Mouse (Mus musculus): ENCODE results near the gene Nmnat3. TPM values are rescaled to one million over a fixed set of nuclear protein-coding genes. Genes with fewer than 3 reads are reported as not detected.

Gene Nmnat3
- polyA plus RNA-seq, 1 experiment from 2014 or later = 1.3 TPM

DNA sequence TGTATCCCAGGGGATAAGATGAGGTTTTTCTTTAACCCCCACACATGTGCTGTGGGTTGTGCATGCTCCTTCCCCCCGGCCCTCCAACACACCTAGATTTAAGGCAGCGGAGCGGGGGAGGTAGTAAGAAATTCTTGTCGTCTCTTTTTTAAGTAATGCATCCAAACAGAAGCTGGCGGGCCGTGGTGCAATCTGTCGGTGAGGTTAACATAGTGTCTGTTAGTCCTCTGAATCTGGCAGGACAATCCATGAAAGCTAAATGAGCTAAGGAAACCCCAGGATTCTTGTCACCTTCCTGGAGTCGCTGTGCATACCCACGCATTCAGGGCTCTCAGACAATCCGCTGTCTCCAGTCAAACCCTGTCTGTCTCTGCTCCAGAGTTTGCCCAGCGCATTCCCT is 87.7 kb downstream of the Nmnat3 start:
- H3K4me1 ChIP-seq (replicated peaks) = peaks cover 16% of the 10 kb centered on the region
- H3K36me3 ChIP-seq = no peaks in the 10 kb centered on the region
- H3K27me3 ChIP-seq = peaks cover 10% of the 10 kb centered on the region
- ATAC-seq = no peak
- no peak overlapping the region for H3K27ac ChIP-seq
- no peaks in the 10 kb centered on the region for H3K9me3 ChIP-seq
- no peak overlapping the region for H3K4me3 ChIP-seq (replicated peaks)
- 80% methylated on average over 11 of the region's 11 CpGs for WGBS
- no peak overlapping the region for H3K9ac ChIP-seq (replicated peaks)
- H3K4me2 ChIP-seq (replicated peaks) = no peak overlapping the region

DNA sequence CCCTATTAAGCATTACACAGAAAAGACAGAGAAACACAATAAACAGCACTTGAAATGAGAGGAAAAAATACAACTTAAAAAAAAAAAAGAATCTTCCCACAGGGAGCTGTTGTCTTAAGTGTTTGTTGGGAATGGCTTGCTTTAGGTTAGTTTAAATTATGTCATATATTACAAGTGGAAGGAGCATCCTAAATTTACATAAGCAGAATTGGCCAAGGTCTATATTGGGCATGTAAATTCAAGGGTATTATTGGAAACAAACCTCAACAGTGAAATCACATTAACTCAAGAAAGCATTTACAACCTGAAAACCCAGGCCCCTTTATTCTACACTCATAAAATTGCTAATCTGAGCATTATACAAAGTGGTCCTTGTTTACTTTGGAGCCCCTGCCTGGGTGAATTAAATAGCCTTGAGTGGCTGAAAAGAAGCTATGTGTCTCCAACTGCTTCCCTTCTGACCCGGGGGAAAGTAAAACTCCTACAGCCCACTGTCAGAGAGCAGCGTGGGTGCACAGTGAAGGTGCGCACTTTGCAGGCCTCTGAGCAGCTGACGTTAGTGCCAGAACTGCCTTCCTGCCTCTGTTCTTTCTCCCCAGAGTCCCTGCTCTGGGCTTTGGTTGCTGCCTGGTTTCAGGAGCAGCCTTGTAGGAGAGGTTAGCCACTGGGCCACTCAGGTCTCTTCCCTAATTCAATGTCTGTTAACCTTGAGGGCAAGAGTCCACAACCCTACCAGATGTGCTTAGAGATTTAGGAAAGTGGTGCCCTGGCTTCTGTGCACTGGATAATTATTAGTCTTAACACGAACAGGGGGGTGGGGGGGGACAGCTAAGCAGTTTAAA is 88.3 kb downstream of the Nmnat3 start:
- ATAC-seq = no peak
- Histone ChIP-seq H3K9me3 (no peaks in the 10 kb centered on the region), H3K4me2 (replicated peaks) (no peak overlapping the region), H3K9ac (replicated peaks) (no peak overlapping the region), H3K36me3 (no peaks in the 10 kb centered on the region), H3K27me3 (peaks cover 13% of the 10 kb centered on the region), H3K4me3 (replicated peaks) (no peak overlapping the region), H3K27ac (no peak overlapping the region), H3K4me1 (replicated peaks) (peaks cover 16% of the 10 kb centered on the region)
- WGBS = 30% methylated on average over 5 of the region's 5 CpGs

- no peak overlapping the region for H3K4me2 ChIP-seq (replicated peaks)
- WGBS = 64% methylated on average over 4 of the region's 4 CpGs
- H3K9ac ChIP-seq (replicated peaks) = no peak overlapping the region
These were observed 92.5 kb downstream of the Nmnat3 start for GRCm38 (mm10) chr9:98379736-98380135.

GRCm38 (mm10) chr9:98380593-98380992 is 93.4 kb downstream of the Nmnat3 start:
- Histone ChIP-seq H3K27ac (no peak overlapping the region), H3K4me3 (replicated peaks) (no peak overlapping the region), H3K9me3 (no peaks in the 10 kb centered on the region), H3K36me3 (no peaks in the 10 kb centered on the region), H3K4me1 (replicated peaks) (peaks cover 10% of the 10 kb centered on the region), H3K9ac (replicated peaks) (no peak overlapping the region), H3K4me2 (replicated peaks) (no peak overlapping the region), H3K27me3 (peaks cover 16% of the 10 kb centered on the region)
- ATAC-seq = no peak
- 91% methylated on average over 9 of the region's 9 CpGs for WGBS

More at GRCm38 (mm10) chr9:98379736-98380135, 92.5 kb downstream of the Nmnat3 start:
- no peak overlapping the region for H3K4me3 ChIP-seq (replicated peaks)
- H3K9me3 ChIP-seq = no peaks in the 10 kb centered on the region
- no peak overlapping the region for H3K27ac ChIP-seq
- peaks cover 16% of the 10 kb centered on the region for H3K4me1 ChIP-seq (replicated peaks)
- ATAC-seq = no peak
- H3K27me3 ChIP-seq = peaks cover 16% of the 10 kb centered on the region
- H3K36me3 ChIP-seq = no peaks in the 10 kb centered on the region

- H3K4me3 ChIP-seq (replicated peaks) = no peak overlapping the region
- no peak overlapping the region for H3K9ac ChIP-seq (replicated peaks)
- no peak for ATAC-seq
- no peaks in the 10 kb centered on the region for H3K36me3 ChIP-seq
- WGBS = 77% methylated on average over 10 of the region's 10 CpGs
- H3K4me1 ChIP-seq (replicated peaks) = no peaks in the 10 kb centered on the region
- no peak overlapping the region for H3K4me2 ChIP-seq (replicated peaks)
- no peaks in the 10 kb centered on the region for H3K27me3 ChIP-seq
- no peak overlapping the region for H3K27ac ChIP-seq
- H3K9me3 ChIP-seq = no peaks in the 10 kb centered on the region
These were observed 100.8 kb downstream of the Nmnat3 start for GRCm38 (mm10) chr9:98387741-98388632.

GRCm38 (mm10) chr9:98388633-98388965 is 101.4 kb downstream of the Nmnat3 start:
- no peak for ATAC-seq
- no peak overlapping the region for H3K4me2 ChIP-seq (replicated peaks)
- H3K9me3 ChIP-seq = no peaks in the 10 kb centered on the region
- no peaks in the 10 kb centered on the region for H3K4me1 ChIP-seq (replicated peaks)
- WGBS = 79% methylated on average over 5 of the region's 5 CpGs
- H3K4me3 ChIP-seq (replicated peaks) = no peak overlapping the region
- no peaks in the 10 kb centered on the region for H3K36me3 ChIP-seq
- H3K27me3 ChIP-seq = no peaks in the 10 kb centered on the region
- H3K27ac ChIP-seq = no peak overlapping the region
- no peak overlapping the region for H3K9ac ChIP-seq (replicated peaks)

DNA sequence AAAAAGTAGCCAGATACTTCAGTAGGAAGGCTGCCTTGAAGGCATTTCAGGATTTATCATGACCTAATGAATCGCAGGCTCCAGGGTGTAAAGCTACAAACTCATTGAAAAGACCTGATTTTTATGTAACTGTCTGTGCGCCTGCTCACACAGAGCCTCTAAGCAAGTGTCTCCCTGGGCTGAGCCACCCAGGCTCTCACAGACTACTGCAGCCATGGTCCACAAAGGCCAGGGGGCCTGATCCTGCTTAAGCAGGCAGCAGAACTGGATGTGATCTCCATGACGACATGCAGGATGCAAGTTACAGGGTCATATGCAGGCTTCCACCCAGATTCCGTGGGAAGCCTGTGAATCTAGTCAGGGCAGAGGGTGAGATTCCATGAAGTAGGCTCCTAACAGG is 106.3 kb downstream of the Nmnat3 start:
- H3K9ac ChIP-seq (replicated peaks) = no peak overlapping the region
- 69% methylated on average over 4 of the region's 4 CpGs for WGBS
- no peak for ATAC-seq

GRCm38 (mm10) chr9:98397211-98397610 is 110.0 kb downstream of the Nmnat3 start:
- no peaks in the 10 kb centered on the region for H3K4me1 ChIP-seq (replicated peaks)
- no peak overlapping the region for H3K27ac ChIP-seq
- no peaks in the 10 kb centered on the region for H3K9me3 ChIP-seq
- H3K9ac ChIP-seq (replicated peaks) = no peak overlapping the region
- H3K36me3 ChIP-seq = no peaks in the 10 kb centered on the region
- H3K4me2 ChIP-seq (replicated peaks) = no peak overlapping the region
- no peak overlapping the region for H3K4me3 ChIP-seq (replicated peaks)
- WGBS = 84% methylated on average over 6 of the region's 6 CpGs
- H3K27me3 ChIP-seq = no peaks in the 10 kb centered on the region
- ATAC-seq = no peak

More for the DNA sequence above, 106.3 kb downstream of the Nmnat3 start:
- H3K36me3 ChIP-seq = no peaks in the 10 kb centered on the region
- H3K4me1 ChIP-seq (replicated peaks) = no peaks in the 10 kb centered on the region
- no peak overlapping the region for H3K27ac ChIP-seq
- H3K4me3 ChIP-seq (replicated peaks) = no peak overlapping the region
- H3K9me3 ChIP-seq = no peaks in the 10 kb centered on the region
- H3K4me2 ChIP-seq (replicated peaks) = no peak overlapping the region
- H3K27me3 ChIP-seq = no peaks in the 10 kb centered on the region

- Histone ChIP-seq H3K36me3 (no peaks in the 10 kb centered on the region), H3K4me1 (replicated peaks) (no peaks in the 10 kb centered on the region), H3K9ac (replicated peaks) (no peak overlapping the region), H3K9me3 (no peaks in the 10 kb centered on the region), H3K27me3 (no peaks in the 10 kb centered on the region), H3K27ac (no peak overlapping the region), H3K4me2 (replicated peaks) (no peak overlapping the region), H3K4me3 (replicated peaks) (no peak overlapping the region)
- WGBS = 88% methylated on average over 3 of the region's 3 CpGs
- ATAC-seq = no peak
These were observed 110.6 kb downstream of the Nmnat3 start for GRCm38 (mm10) chr9:98397866-98398265.

GRCm38 (mm10) chr9:98400185-98400894 is 113.1 kb downstream of the Nmnat3 start:
- no peak for ATAC-seq
- Histone ChIP-seq H3K9me3 (no peaks in the 10 kb centered on the region), H3K4me2 (replicated peaks) (no peak overlapping the region), H3K9ac (replicated peaks) (no peak overlapping the region), H3K27me3 (no peaks in the 10 kb centered on the region), H3K36me3 (no peaks in the 10 kb centered on the region), H3K27ac (no peak overlapping the region), H3K4me3 (replicated peaks) (no peak overlapping the region), H3K4me1 (replicated peaks) (no peaks in the 10 kb centered on the region)
- 64% methylated on average over 13 of the region's 13 CpGs for WGBS

GRCm38 (mm10) chr9:98401611-98402010 is 114.4 kb downstream of the Nmnat3 start:
- Histone ChIP-seq H3K36me3 (no peaks in the 10 kb centered on the region), H3K4me1 (replicated peaks) (no peaks in the 10 kb centered on the region)
- WGBS = 91% methylated on average over 5 of the region's 5 CpGs

DNA sequence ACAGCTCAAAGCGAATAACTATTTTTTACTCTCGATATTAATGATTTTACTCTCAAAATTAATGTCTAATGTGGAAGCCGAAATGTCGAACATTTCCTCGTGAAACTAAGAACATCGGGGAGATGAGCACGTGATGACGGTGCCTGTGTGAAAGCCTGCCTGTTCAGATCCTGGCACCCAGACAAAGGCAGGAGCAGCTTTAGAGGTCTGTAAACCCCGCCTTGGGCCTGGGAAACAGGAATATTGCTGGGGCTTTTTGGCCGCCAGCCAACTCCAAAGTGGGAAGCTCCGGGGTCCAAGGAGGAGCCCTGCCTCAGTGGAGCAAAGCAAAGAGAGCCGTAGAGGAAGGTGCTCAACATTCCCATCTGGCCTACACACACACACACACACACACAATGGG is 120.5 kb downstream of the Nmnat3 start:
- no peak for ATAC-seq
- 72% methylated on average over 12 of the region's 12 CpGs for WGBS
- H3K4me1 ChIP-seq (replicated peaks) = no peaks in the 10 kb centered on the region
- no peaks in the 10 kb centered on the region for H3K27me3 ChIP-seq
- H3K9ac ChIP-seq (replicated peaks) = no peak overlapping the region
- no peak overlapping the region for H3K4me3 ChIP-seq (replicated peaks)
- no peak overlapping the region for H3K27ac ChIP-seq
- H3K9me3 ChIP-seq = no peaks in the 10 kb centered on the region
- H3K36me3 ChIP-seq = no peaks in the 10 kb centered on the region
- H3K4me2 ChIP-seq (replicated peaks) = no peak overlapping the region

More at GRCm38 (mm10) chr9:98401611-98402010, 114.4 kb downstream of the Nmnat3 start:
- Histone ChIP-seq H3K9ac (replicated peaks) (no peak overlapping the region), H3K27ac (no peak overlapping the region), H3K4me2 (replicated peaks) (no peak overlapping the region), H3K27me3 (no peaks in the 10 kb centered on the region), H3K9me3 (no peaks in the 10 kb centered on the region), H3K4me3 (replicated peaks) (no peak overlapping the region)
- no peak for ATAC-seq

Data from midbrain, embryonic 13.5 days (tissue).